Mouse (Mus musculus) liver, adult 2 months (tissue): Measurements from ENCODE around the gene Tmem198b. TPM values are rescaled to one million over a fixed set of nuclear protein-coding genes. Genes with fewer than 3 reads are reported as not detected.
A peak's percentile ranks its signal among the peaks of the same experiment; 100 is the strongest.

Experiments
- DNase-seq: peaks from one replicate; pipeline ENCODE4 v3.0.0-alpha.2; 2011; ENCODE audit warnings: low read depth, low spot score; ENCODE audit errors: extremely low read depth
- H3K27ac ChIP-seq: fragments of 200-500 bp; replicated peaks from 2 replicates; pipeline ENCODE4 v1.5.1; 2012; ENCODE audit warnings: low read depth, mild to moderate bottlenecking, control low read depth, inconsistent platforms, low read length; ENCODE audit not compliant: insufficient read depth
- H3K27me3 ChIP-seq: fragments of 200-500 bp; 2 replicates; pipeline ENCODE4 v1.6.1; 2012; ENCODE audit warnings: mild to moderate bottlenecking, moderate library complexity, low read length, inconsistent platforms; ENCODE audit not compliant: control insufficient read depth, insufficient read depth
- H3K36me3 ChIP-seq: fragments of 200-500 bp; 2 replicates; pipeline ENCODE4 v1.6.1; 2012; ENCODE audit warnings: low read length, inconsistent platforms; ENCODE audit not compliant: control insufficient read depth, insufficient read depth
- H3K4me1 ChIP-seq: fragments of 200-500 bp; 2 replicates; pipeline ENCODE4 v1.6.1; 2011; ENCODE audit warnings: low read length; ENCODE audit not compliant: control insufficient read depth, insufficient read depth
- H3K4me3 ChIP-seq: fragments of 200-500 bp; 2 replicates; pipeline ENCODE4 v1.5.1; 2011; ENCODE audit warnings: low read depth, mild to moderate bottlenecking, control low read depth, low read length, moderate library complexity; ENCODE audit not compliant: insufficient read depth
- H3K79me2 ChIP-seq: fragments of 200-500 bp; 2 replicates; pipeline ENCODE4 v1.6.1; 2012; ENCODE audit warnings: inconsistent platforms, mild to moderate bottlenecking, low read length, moderate library complexity; ENCODE audit not compliant: control insufficient read depth, insufficient read depth
- H3K9ac ChIP-seq: fragments of 200-500 bp; 2 replicates; pipeline ENCODE4 v1.6.1; 2012; ENCODE audit warnings: low read depth, mild to moderate bottlenecking, control low read depth, inconsistent platforms, low read length
- CTCF ChIP-seq: fragments of 200-500 bp; IDR thresholded peaks from 2 replicates; pipeline ENCODE4 v1.5.1; 2011; ENCODE audit warnings: low read depth, low read length, control low read depth
- POLR2A ChIP-seq: fragments of 200-500 bp; IDR thresholded peaks from 2 replicates; pipeline ENCODE4 v1.6.1; 2011; ENCODE audit warnings: low read length, control low read depth; ENCODE audit not compliant: insufficient read depth; ENCODE audit errors: extremely low read depth
- WGBS: fragments of 180-500 bp; shearing (Covaris S2); methylation state at CpG from one replicate; pipeline ENCODE4 v1.1.7; 2018; 5-methylcytosine and 5-hydroxymethylcytosine counted together
- polyA plus RNA-seq: library from polyadenylated mRNA; depleted of rRNA; stranded (reverse); fragments of >200 nt; gene quantifications from 2 replicates; pipeline ENCODE4 v1.2.3, GENCODE M21; 2012
- total RNA-seq: library from RNA; depleted of rRNA; stranded (reverse); fragments of >200 nt; gene quantifications from 2 replicates; pipeline ENCODE4 v1.2.3, GENCODE M21; 2014

Tmem198b gene
- total and polyA plus RNA-seq, 2 experiments, result 1.3 to 5.7 TPM

GRCm38 (mm10) chr10:128821358-128822056 is 17.3 kb upstream of the Tmem198b start, which contains the start of gene Ormdl2:
TSS of gene Ormdl2 (minus strand) at chr10:128821645.
- under 1% methylated on average over 46 of the region's 46 CpGs for WGBS
- Histone ChIP-seq H3K36me3 (peaks cover 22% of the 10 kb centered on the region; the same call in 1 of the 2 replicates), H3K79me2 (peaks cover 15% of the 10 kb centered on the region; the same call in 1 of the 2 replicates), H3K27ac (peak within 1 kb of the TSS; percentile 72), H3K27me3 (no peaks in the 10 kb centered on the region), H3K9ac (peak within 1 kb of the TSS; percentile 80), H3K4me3 (peak within 1 kb of the TSS; percentile 67), H3K4me1 (peaks cover 14% of the 10 kb centered on the region)
- DNase-seq, result peak; percentile 99
- no peak for TF ChIP-seq CTCF
- TF ChIP-seq POLR2A, result peak; percentile 67; the same call in 1 of the 2 replicates

- no peak overlapping the region for H3K27ac ChIP-seq
- peaks cover 30% of the 10 kb centered on the region for H3K36me3 ChIP-seq
- WGBS, result 82% methylated on average over 4 of the region's 4 CpGs
- no peak overlapping the region for H3K4me3 ChIP-seq
- H3K79me2 ChIP-seq, result peaks cover 15% of the 10 kb centered on the region; the same call in 1 of the 2 replicates
- H3K9ac ChIP-seq, result no peak overlapping the region
- no peaks in the 10 kb centered on the region for H3K27me3 ChIP-seq
- TF ChIP-seq CTCF, result no peak
- no peak for TF ChIP-seq POLR2A
- H3K4me1 ChIP-seq, result peaks cover 14% of the 10 kb centered on the region
- DNase-seq, result no peak
Measured at GRCm38 (mm10) chr10:128820217-128820616, 16.0 kb upstream of the Tmem198b start.

DNA sequence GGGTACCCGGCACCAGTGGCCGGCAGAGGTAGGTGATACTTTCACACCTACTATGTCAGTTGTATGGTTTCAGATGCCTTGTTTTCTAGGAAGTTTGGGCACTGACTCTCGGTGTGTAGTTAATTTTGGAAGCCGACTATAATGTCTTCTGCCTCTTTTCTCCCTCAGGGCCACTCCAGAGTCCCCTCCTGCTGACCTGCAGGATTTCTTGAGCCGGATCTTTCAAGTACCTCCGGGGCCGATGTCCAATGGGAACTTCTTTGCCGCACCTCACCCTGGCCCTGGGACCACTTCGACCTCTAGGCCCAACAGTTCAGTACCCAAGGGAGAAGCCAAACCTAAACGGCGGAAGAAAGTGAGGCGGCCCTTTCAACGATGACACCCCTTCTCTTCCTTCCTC is 12.9 kb upstream of the Tmem198b start, which contains the start of gene Sarnp:
Sarnp (plus strand) TSS at position 301 of the 400 bp plus-strand sequence.
- peaks cover 44% of the 10 kb centered on the region for H3K36me3 ChIP-seq

GRCm38 (mm10) chr10:128807018-128807417 is 2.8 kb upstream of the Tmem198b start:
- Histone ChIP-seq H3K4me3 (no peak overlapping the region), H3K36me3 (peaks cover 3% of the 10 kb centered on the region; the same call in 1 of the 2 replicates), H3K9ac (peak overlapping the region; percentile 28; the same call in 1 of the 2 replicates), H3K27me3 (no peaks in the 10 kb centered on the region), H3K79me2 (peaks cover 16% of the 10 kb centered on the region; the same call in 1 of the 2 replicates), H3K27ac (no peak overlapping the region), H3K4me1 (peaks cover 20% of the 10 kb centered on the region)
- peak; percentile 62 for DNase-seq
- WGBS, result 61% methylated on average over 8 of the region's 8 CpGs
- TF ChIP-seq POLR2A (no peak), CTCF (no peak)

More for the DNA sequence above, 12.9 kb upstream of the Tmem198b start, which contains the start of gene Sarnp:
- Histone ChIP-seq H3K79me2 (peaks cover 6% of the 10 kb centered on the region; the same call in 1 of the 2 replicates), H3K27me3 (no peaks in the 10 kb centered on the region), H3K4me3 (no peak within 1 kb of the TSS), H3K9ac (no peak within 1 kb of the TSS), H3K27ac (no peak within 1 kb of the TSS), H3K4me1 (peaks cover 5% of the 10 kb centered on the region)
- TF ChIP-seq POLR2A (no peak), CTCF (no peak)
- DNase-seq, result no peak
- 87% methylated on average over 13 of the region's 13 CpGs for WGBS

GRCm38 (mm10) chr10:128806086-128806485 is 1.9 kb upstream of the Tmem198b start:
- peaks cover 16% of the 10 kb centered on the region; the same call in 1 of the 2 replicates for H3K79me2 ChIP-seq
- H3K9ac ChIP-seq, result peak overlapping the region; percentile 39
- DNase-seq, result no peak
- no peaks in the 10 kb centered on the region for H3K27me3 ChIP-seq
- 33% methylated on average over 6 of the region's 6 CpGs for WGBS
- H3K36me3 ChIP-seq, result peaks cover 3% of the 10 kb centered on the region; the same call in 1 of the 2 replicates
- peak overlapping the region; percentile 83 for H3K4me3 ChIP-seq
- peaks cover 20% of the 10 kb centered on the region for H3K4me1 ChIP-seq
- no peak overlapping the region for H3K27ac ChIP-seq
- TF ChIP-seq CTCF, result no peak
- no peak for TF ChIP-seq POLR2A
